Mouse (Mus musculus) gastrocnemius, postnatal 4 days (tissue): ENCODE measurements at regions not wholly inside any gene's neighbourhood (a gene's known extent, or its start where the extent isn't known, plus 50 kb on each side); places are given as distances from the start of the nearest gene placed in this dataset.

Experiments
- DNase-seq, 2 experiments: peaks; one replicate each; pipeline ENCODE4 v3.0.0; 2021 to 2022; ENCODE audit warnings: low spot score in 2 of 2, mixed read lengths in 2 of 2

DNA sequence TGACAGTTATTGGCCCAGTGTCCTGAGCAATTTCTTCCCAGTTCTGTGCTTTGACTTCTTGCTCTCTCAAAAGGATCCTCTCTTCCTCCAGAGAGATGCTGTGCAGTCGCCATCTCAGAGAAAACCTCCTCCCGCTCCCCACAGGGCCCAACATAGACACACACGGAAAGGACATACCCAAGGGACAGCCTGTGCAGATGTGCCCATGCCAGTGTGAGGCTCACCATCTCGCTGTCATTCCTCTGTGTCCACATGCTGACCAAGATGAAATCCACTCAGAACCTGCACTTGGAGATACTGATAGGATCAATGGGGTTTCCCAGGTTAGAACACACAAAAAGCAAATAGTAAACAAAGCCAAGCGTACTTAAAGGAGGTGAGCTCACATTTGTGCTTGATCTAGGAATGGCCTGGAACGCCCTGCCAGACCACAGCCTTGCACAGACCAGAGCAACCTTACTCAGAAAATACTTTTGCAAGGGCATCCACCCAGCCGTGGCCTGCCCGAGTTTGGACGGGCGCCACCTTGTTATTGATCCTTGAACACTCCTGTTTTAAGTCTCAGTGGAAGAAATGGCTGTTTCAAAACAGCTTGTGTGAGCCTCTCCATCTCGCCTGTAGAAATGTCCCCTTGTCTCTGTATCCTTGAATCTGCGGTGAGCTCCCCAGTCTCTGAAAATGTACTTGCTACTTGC is 131.7 kb downstream of the Ndufa10 start:
- no peak for DNase-seq

DNA sequence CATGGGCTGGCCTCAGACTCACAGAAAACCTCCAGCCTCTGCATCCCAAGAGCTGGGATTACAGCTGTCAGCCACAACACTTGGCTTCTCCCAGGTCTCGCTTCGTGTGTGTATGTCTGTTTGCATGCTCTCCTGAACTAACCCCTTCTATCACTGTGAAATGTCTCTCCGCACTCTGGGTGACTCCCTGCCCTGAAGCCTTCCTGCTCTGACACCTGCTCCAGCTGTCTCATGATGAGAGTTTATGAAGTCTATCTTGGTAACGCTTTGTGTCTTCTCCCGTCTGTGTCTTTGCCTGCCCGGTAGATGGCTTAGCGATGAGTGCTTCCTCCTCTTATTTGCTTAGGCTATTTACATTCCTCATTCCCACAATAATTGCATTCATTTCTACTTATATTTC is 133.0 kb downstream of the Ndufa10 start:
- no peak for DNase-seq

DNA sequence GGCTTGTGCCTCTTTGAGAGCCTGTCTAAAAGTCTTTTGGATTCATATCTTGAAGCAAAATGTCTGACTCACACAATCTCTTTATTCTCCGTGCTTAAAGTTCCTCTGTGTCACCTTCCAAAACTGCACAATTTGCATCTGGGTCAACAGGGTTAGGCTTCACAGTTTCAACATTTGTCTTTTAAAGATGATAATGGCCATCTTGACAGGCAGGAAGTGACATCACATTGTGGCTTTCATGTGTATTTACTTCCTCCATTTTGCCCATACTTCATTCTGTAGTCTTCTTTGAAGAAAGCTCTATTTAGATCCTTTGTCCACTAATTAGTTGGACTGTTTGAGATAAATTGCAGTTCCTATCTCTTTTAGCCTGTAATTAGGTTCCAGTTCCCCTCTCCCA is 135.1 kb downstream of the Ndufa10 start:
- no peak for DNase-seq

DNA sequence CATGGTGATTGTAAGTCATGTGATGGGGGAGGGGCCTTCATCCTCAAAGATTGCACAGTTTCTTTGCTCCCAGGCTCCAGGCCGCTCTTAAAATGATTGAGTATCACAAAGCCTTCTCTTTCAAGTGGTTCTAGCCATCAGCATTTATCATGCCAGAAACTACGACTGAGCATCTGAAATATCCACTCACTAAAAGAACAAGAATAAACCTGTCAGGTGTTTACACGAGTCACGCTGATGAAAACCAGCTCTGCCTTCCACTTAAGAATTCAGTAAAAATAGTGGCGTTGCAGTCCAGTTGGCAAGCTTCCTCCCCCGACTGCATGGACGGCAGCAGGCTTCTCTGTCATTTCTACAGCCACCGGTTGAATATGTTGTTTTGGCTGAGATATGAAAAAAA is 136.2 kb downstream of the Ndufa10 start:
- DNase-seq = no peak

DNA sequence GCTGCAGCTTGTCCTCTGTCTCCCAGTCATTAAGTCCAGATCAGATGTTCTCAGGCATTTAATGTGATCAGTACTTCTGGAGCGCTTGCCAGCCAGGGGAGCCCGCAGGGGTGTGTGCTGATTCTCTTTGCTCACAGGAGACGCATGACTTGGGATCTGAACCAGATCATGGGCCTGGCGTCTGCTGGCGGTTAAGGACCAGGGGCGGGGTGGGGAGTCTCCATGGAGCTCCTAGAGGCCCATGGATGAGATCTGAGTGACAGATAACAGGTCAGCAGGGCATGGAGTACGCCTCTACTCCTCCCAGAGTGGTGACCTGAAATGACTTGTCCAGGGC is 136.7 kb upstream of the Hdac4 start:
- DNase-seq = no peak

DNA sequence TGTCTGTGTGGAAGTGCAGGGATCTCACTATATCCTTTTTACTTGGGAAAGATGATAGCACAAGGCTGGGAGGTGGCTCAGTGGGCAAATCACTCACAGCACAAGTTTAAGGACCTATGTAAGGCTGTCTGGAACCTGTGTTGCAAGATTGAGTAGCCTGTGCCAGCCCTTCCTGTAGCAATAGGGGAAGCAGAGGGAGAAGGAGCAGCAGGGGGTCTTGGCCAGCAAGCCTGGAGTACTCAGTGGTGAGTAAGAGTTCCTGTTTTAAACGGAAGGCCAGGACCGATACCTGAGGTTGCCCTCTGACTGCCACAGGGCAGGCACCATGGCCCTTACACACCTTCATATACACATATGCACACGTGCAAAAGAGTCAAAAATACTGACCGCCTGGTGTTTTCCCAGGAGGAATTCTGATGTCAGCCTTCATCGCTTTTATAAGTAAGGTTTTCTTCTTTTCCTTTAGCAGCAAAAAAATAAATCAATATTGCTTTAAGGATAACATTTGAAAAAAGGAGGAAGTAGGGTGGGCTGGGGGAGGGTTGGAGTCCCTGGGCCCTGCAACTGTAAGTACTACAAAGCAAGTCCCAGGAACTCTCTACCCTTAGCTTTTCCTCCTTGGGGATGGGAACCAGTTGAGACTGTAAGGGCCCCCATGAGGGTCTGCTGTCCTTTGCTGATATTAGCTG is 136.2 kb upstream of the Hdac4 start:
- no peak for DNase-seq

DNA sequence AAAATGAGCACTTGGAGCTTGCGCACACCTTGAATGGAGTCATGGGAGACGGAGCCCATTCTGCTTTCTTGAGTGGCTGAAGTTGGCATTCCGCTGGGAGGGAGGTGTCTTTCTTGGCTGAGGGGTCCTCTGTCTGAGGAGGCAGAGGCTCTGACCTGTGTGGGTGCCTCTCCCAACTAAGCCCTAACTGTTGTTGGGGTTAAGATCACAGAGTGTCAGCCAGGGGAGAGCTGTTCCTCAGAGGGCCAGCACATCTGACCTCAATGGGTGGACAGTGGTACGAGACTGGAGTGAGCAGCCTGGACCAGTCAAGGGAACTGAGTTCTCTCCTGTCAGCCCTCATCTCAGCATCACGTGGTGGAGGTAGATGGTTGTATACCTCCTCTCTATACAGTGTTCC is 134.7 kb upstream of the Hdac4 start:
- DNase-seq = peak in 1 of 2 experiments; percentile 12

DNA sequence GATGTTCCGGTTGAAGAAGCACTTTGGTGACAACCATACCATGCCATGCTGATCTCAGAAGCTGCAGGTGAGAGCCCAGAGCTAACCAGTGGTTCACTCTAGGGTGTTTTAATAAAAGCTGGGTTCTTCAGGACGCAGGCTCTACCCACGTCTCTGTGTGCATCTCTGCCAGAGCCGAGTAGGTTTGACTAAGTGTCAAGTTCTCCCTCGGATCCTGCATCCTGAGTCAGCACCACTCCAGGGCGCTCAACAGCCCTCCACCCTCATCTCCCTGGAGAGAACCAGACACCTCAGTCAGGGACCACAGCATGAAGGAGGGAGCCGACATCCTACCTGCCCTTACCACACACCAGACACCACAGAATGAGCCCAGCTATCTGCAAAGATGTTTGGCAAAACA is 134.0 kb upstream of the Hdac4 start:
- no peak for DNase-seq

DNA sequence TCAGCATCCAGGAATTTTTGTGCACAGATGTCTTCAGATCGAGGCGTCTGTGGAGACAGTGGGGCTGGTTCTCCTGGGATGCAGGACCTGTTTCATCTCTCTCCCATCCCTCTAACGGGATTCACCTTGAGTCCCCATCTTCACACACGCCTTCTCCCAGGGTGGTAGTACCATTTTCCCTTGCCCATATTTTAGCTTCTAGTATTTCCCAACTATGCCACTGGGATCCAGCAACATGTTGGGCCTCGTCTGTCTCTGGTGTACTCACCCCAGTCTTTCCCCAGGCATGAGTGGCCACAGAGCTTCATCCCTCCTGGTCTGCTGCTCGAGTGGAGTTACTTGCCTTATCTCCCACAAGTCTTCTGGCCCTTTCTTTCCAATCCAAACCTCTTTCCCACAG is 131.6 kb upstream of the Hdac4 start:
- no peak for DNase-seq

DNA sequence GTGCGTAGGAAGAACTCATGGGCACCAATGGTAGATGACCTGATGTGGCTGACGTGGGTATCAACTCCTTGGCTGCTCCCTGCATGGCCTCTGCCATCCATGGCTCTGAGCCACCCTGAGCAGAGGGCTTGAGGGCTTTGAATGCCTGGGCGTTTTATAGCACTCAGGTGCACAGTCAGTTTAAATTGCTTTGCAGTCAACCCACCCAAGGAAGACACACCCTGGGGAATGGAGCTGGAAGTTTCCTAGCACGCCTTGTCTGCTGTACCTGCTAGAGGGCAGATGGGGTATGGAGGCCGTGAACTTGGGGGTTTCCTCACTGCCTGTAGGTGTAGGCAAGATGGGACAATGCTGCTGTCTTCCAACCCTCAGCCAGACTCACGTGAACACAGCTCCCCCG is 129.8 kb upstream of the Hdac4 start:
- no peak for DNase-seq

DNA sequence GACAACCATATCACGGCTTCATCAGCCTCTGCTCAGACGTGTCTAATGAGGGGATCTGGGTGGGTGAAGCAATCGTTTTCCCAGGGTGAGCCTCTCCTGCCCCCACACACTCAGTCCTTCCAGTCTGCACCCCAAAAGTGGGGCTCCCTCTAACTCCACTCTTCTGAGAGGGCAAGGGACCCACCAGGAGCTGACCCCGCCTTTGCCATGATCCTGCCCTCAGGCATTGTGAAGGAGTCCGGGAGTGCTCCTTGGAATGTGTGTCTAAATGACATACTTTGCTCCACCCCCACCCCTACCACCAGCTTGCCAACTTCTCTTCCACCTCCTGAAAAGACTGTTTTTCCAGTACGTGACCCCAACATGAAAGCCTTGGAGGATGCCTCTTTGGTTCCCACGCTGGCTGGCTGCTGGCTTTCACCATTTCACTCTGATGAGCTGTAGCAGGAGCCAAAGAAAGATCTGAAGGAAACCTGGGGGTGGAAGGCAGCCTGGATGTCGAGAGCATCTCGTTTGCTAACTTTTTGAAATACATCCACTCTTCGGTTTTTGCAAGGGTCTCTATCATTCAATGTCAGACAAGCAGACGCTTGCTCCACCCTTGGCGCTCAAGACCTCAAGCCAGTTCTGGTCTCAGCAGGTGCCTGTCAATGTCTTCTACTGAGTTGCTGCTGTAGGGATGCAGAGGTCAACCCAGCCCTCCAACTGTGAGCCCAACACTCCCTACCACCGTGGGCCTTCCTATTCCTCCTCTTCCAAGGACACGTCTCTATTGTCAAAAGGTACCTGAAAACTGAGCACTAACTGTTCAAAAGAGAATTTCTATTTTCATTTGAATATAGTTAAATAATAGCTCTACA is 128.8 kb upstream of the Hdac4 start:
- no peak for DNase-seq

DNA sequence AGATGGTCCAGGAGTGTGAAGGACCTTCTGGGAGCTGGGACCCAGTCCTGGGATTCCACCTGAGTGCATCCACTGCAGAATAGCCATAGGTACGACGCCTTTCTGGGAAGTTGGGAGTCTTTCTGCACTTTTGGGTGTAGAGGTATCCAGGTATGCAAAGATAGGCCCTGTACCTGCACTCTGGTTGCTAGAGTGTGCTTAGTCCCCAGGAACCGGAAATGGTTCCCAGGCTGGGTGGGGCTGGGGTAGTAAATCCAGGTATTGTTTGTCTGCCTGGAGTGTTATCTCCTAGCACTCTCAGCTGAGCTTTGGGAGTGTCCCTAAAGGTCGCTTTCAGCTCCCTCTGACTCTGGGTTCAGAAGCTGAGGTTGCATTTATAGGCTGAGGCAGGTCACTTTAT is 121.6 kb upstream of the Hdac4 start:
- DNase-seq = no peak

DNA sequence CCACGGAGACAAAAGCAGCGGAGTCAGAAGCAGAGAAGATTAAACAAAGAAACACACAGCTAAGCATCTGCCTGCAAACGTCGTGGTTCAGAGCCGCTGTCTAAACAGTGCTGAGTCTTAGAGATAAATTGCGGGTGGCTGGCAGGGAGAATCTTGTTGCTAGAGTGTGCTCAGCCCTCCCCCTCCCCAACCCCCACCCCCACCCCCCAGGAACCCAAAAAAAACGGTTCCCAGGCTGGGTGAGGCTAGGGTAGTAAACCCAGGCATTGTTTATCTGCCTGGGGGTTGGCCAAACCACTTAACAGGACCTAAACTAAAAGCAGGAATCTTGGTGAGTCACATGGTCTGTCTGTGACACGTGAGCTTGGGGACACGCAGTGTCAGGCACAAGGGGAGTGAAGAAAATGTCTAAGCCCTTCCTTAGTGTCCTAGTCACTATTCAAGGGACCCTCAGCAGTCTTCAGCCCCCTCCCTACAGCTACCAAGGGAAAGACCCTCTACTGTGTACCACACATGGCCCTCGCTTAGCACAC is 120.8 kb upstream of the Hdac4 start:
- no peak for DNase-seq

DNA sequence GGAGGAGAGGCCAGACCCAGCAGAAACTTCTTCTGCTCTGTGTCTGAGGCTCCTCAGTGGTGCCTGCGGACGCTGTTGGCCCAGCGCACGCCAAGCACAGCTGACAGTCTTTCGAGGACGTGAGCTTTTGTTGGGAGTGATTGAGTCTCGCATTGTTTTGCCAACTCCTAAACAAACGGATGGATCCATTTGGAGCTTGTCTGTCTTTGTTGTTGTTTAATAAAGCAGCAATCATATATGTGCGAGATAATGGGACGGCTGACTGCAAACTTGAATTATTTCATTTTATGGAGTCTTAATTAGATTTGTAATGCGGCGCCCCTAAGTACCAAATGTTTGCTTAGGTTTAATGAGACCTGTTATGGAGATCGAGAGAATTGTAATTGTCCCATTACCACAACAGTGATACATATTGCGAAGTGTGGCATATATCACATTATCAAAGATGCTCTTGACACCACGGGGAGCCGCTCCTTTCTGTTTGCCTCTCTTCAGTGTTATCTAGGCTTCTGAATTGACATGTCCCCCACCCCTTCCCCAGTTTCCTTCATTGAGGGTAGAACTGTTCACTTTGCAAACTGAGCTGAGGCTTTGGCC is 117.6 kb upstream of the Hdac4 start:
- DNase-seq = no peak

DNA sequence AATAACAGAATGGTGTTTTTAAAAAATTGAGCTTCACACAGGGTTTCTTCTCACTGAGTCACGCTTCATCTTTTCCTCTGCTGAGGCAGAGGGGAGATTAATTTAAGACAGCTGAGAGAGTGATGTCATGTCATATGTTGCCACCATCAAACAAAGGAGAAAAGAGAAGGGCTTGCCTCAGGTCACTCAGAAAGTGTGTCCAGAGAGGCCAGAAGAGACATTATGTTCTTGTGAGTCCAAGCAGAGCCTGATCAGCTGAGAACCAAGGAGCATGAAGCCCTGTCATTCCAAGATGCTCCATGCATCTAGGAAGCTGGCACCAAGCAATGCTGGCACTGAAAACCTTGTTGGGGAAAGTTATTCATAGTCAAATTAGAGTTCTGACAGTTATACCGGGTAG is 114.4 kb upstream of the Hdac4 start:
- DNase-seq = no peak

DNA sequence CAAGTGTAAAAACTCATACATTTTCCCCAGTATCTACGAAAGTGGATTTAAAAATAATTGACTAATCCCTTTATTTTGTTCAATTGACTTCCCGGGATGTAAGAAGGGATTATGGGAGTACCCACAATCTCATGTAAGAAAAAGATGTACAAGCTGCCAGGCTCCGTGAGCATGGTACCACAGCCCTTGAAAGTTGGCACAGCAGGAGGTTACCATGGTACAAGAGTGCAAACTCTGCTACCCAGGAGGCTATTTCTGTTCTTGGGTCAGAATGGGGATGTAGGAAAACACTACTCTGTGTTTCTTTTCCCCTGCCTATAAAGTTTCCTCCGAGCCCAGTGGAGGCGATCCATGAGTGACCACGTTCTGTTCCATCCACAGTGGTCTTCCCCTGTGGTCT is 113.9 kb upstream of the Hdac4 start:
- no peak for DNase-seq

DNA sequence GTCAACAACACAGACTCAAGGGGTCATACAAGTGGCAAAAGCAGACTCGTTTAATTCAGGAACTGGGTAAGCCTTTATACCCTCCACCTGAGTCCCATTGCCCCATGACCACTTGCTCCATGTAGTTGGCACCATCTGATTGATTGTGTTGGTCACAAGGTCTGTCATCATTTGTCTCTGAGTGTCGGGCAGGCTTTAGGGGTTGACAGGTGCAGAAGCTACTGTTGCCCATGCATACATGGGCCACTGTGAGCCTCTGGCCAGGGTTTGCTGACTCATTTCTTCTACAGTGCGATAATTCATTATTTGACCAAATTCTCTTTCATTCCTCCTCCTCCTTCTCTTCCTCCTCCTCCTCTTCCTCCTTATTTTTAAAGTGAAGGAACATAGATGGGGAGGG is 113.0 kb upstream of the Hdac4 start:
- DNase-seq = no peak

DNA sequence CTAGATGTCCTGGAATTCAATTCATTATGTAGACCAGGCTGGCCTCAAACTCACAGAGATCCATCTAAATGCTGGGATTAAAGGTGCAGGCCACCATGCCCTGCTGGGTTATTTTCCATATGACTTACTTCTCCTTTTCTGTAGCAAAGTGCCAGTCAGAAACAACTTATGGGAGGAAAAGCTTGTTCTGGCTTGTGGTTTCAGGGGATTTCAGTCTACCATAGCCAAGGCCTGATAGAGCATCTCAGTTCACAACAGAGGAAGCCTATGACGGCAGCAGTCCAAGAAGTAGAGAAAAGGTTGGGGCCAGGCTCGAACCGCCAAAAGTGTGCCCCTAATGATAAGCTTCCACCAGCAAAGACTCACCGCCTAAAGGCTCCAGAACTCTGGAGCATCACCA is 110.5 kb upstream of the Hdac4 start:
- DNase-seq = no peak

DNA sequence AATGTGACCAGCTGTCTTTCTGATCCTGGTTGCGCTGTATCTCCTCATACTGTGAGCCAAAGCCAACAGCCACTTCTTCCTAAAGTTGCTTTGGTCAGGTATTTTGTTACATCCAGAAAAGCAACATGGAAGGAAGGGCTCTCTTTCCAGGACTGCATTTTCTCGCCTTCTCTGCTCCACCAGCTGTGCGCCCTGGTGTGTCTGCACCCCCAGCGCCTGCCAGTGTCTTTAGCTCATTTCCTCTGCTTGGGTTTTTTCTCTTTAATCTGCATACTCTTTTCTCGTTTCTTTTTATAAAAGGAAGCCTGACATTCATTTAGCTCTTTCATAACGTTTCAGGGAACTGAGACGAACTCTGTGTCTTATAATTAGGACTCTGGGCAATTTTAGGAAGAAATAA is 103.5 kb upstream of the Hdac4 start:
- no peak for DNase-seq

DNA sequence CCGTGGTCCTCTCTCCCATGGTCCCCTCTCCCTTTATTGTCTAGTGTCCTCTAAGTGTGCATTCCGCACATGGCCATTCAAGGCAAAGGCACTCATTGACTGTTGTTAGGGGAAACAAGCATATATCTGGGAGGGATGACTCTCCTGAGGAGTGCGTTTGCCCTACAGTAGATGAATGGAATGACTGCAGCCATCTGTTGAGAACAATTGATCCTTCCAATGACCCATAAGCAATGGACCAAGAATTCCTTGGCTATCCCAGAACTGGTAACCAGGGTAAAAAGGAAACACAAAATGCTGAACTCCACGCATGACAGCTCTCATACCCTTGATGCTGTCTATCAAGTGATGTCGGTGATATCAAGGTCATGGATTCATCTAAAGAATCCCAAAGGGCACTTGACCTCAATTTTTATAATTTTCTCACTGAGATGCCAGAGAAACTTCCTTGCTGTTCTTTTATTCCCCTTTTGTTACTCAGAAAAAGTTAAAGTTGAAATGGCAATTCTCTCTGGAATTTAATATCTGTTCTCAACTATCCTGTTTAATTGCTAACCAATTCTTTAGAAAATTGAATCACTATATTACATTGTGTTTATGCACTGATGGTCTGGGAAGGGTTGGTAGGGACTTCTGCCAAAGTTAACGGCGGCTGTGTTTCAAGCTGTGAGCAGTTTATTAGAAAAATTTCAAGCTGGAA is 97.3 kb upstream of the Hdac4 start:
- no peak for DNase-seq

DNA sequence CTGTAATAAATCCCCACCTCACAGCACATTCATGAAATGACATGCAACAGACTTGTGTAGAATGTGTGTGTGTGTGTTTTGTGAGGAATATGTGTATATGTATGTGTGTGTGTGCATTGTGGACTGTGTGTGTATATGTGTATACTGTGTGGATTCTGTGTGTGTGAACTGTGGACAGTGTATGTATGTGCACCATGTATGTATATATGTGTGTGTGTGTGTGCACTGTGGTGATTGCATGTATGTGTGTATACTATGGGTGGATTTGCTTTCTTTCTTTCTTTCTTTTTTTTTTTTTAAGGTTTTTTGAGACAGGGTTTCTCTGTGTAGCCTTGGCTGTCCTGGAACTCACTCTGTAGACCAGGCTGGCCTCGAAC is 91.5 kb upstream of the Hdac4 start:
- no peak for DNase-seq
